Mouse (Mus musculus): ENCODE measurements around the gene Ccnd2. TPM values are rescaled to one million over a fixed set of nuclear protein-coding genes. Genes with fewer than 3 reads are reported as not detected.
A peak's percentile ranks its signal among the peaks of the same experiment; 100 is the strongest.

Ccnd2 gene
- total and polyA plus RNA-seq, 3 experiments: 67.3 to 407 (median 198) TPM

- peak; percentile 72 for TF ChIP-seq MAX (IDR thresholded peaks at IDR 0.05; ENCODE audit: low read length)
- TF ChIP-seq BHLHE40 (IDR thresholded peaks at IDR 0.05; ENCODE audit: borderline replicate concordance, low read depth, low read length): no peak
- peak; percentile 92 to 97 (median 92) for TF ChIP-seq CTCF (IDR thresholded peaks at IDR 0.05 in 2 of 3, conservative IDR thresholded peaks at IDR 0.05 in 1 of 3; ENCODE audit: control insufficient read depth in 1 of 3, insufficient read depth in 1 of 3, low read depth in 2 of 3, low read length in 3 of 3, poor library complexity in 1 of 3, severe bottlenecking in 1 of 3)
- no peak; the same call in 1 of the 2 replicates for TF ChIP-seq ZNF384 (IDR thresholded peaks at IDR 0.05; ENCODE audit: low read depth, low read length)
- peak; percentile 78 for TF ChIP-seq ETS1 (IDR thresholded peaks at IDR 0.05; ENCODE audit: low read depth, low read length)
- TF ChIP-seq NRF1 (IDR thresholded peaks at IDR 0.05; ENCODE audit: insufficient read depth, low read depth, low read length, poor library complexity, severe bottlenecking): no peak
- TF ChIP-seq MEF2A (IDR thresholded peaks at IDR 0.05; ENCODE audit: extremely low read depth, insufficient replicate concordance, low read depth, low read length, poor library complexity, severe bottlenecking): no peak
- no peak for TF ChIP-seq MYB (IDR thresholded peaks at IDR 0.05; ENCODE audit: low read depth, low read length)
- TF ChIP-seq MXI1 (IDR thresholded peaks at IDR 0.05; ENCODE audit: low read depth, low read length): no peak
- no peak for TF ChIP-seq POLR2AphosphoS5 (IDR thresholded peaks at IDR 0.05; ENCODE audit: borderline replicate concordance, low read depth, low read length)
- TF ChIP-seq ZKSCAN1 (IDR thresholded peaks at IDR 0.05; ENCODE audit: low read depth, low read length): no peak
- TF ChIP-seq GATA1 (IDR thresholded peaks at IDR 0.05; ENCODE audit: low read depth, low read length): no peak
- TF ChIP-seq USF1 (IDR thresholded peaks at IDR 0.05; ENCODE audit: low read depth, low read length): no peak
- TF ChIP-seq ZMIZ1 (IDR thresholded peaks at IDR 0.05; ENCODE audit: low read depth, low read length): no peak
- no peak for TF ChIP-seq CHD1 (IDR thresholded peaks at IDR 0.05; ENCODE audit: low read depth, low read length)
- TF ChIP-seq RCOR1 (IDR thresholded peaks at IDR 0.05; ENCODE audit: low read depth, low read length): 0 out of 2 replicates have a peak, but pooled peaks have one; percentile 7
- TF ChIP-seq MAFK (IDR thresholded peaks at IDR 0.05; ENCODE audit: borderline replicate concordance, low read depth, low read length): no peak
- no peak for TF ChIP-seq TBP (IDR thresholded peaks at IDR 0.05; ENCODE audit: low read depth, low read length)
- no peak for TF ChIP-seq UBTF (IDR thresholded peaks at IDR 0.05; ENCODE audit: borderline replicate concordance, insufficient read depth, low read depth, low read length)
- peak; percentile 37; the same call in 1 of the 2 replicates for TF ChIP-seq HCFC1 (IDR thresholded peaks at IDR 0.05; ENCODE audit: low read depth, low read length)
Measured at GRCm38 (mm10) chr6:127147665-127148064, 4.3 kb downstream of the Ccnd2 start (continued).

- peaks cover 24 to 56% of the 10 kb centered on the region in 2 experiments for H3K4me1 ChIP-seq (ENCODE audit: control insufficient read depth in 1 of 2, insufficient read depth in 2 of 2, low read length in 2 of 2)
- no peaks in the 10 kb centered on the region for H3K27me3 ChIP-seq (ENCODE audit: control insufficient read depth in 1 of 2, insufficient read depth in 2 of 2, low read length in 2 of 2)
- H3K27ac ChIP-seq (ENCODE audit: control insufficient read depth, low read depth, low read length): peak overlapping the region; percentile 34
- H3K9me3 ChIP-seq (replicated peaks; ENCODE audit: insufficient read depth, low read length): no peaks in the 10 kb centered on the region
- peak overlapping the region; percentile 8 for H3K9ac ChIP-seq (ENCODE audit: control insufficient read depth, low read depth, low read length, poor library complexity, severe bottlenecking)
- DNase-seq (ENCODE audit: low read depth, low spot score): no peak
- TF ChIP-seq GATA1 (IDR thresholded peaks at IDR 0.05; ENCODE audit: low read depth, low read length) (no peak), POLR2A (IDR thresholded peaks at IDR 0.05; ENCODE audit: control insufficient read depth in 1 of 2, insufficient read depth in 1 of 2, low read depth in 1 of 2, low read length in 2 of 2, poor library complexity in 1 of 2) (0 out of 4 replicates have a peak, but pooled peaks of 1 of the 2 experiments have one; percentile 36), SIN3A (IDR thresholded peaks at IDR 0.05; ENCODE audit: low read length) (0 out of 2 replicates have a peak, but pooled peaks have one; percentile 19)
- H3K4me3 ChIP-seq (ENCODE audit: control insufficient read depth in 1 of 2, insufficient read depth in 1 of 2, low read depth in 2 of 2, low read length in 2 of 2): no peak overlapping the region
- peaks cover 33% of the 10 kb centered on the region for H3K79me2 ChIP-seq (ENCODE audit: control insufficient read depth, insufficient read depth, low read length, poor library complexity)
- peaks cover 6 to 62% of the 10 kb centered on the region in 2 experiments for H3K36me3 ChIP-seq (ENCODE audit: control insufficient read depth in 1 of 2, insufficient read depth in 2 of 2, low read length in 2 of 2)
Measured at GRCm38 (mm10) chr6:127146322-127146947, 5.6 kb downstream of the Ccnd2 start.

Measured in MEL (cell line).